Mouse (Mus musculus): ENCODE results near the gene Prop1.

The Prop1 gene

GRCm38 (mm10) chr11:50953665-50954064 is at the start of gene Prop1:
Gene Prop1 (minus strand): TSS chr11:50953765.
- no peak for DNase-seq (ENCODE audit: low read depth, low spot score)

GRCm38 (mm10) chr11:51003296-51003695 is 49.7 kb upstream of the Prop1 start, which contains the start of gene Olfr51:
Gene Olfr51 (plus strand): TSS chr11:51003596.
- DNase-seq (ENCODE audit: low read depth, low spot score): no peak

- DNase-seq (ENCODE audit: low read depth, low spot score): no peak
These were observed 28.1 kb upstream of the Prop1 start, which contains the start of gene Olfr1377 for GRCm38 (mm10) chr11:50981667-50982066. Gene Olfr1377 (plus strand): TSS chr11:50981967.

GRCm38 (mm10) chr11:50977216-50977615 is 23.7 kb upstream of the Prop1 start:
- DNase-seq (ENCODE audit: low read depth, low spot score): no peak

DNA sequence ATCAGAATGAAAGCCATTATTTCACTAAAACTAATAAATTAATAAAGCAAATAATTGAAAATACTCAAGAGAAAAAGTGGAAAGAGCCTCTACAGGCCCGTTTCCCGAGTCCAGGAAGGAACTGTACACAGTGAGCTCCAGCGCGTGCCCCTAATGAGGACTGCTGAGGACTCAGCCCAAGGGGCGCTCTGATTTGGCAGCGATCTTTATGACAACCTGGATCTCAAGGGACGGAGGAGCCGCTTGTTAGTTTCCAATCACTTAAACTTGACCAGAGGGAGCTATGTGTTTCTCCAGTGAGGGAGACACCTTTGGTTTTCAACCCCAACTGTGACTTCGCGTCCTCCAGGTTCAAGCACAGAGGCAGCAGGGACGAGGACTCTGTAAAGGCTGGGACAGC is 12.7 kb upstream of the Prop1 start, which contains the start of gene Olfr1378:
TSS of gene Olfr1378 (plus strand) at position 301 of the 400 bp plus-strand sequence.
- no peak for DNase-seq (ENCODE audit: low read depth, low spot score)

DNA sequence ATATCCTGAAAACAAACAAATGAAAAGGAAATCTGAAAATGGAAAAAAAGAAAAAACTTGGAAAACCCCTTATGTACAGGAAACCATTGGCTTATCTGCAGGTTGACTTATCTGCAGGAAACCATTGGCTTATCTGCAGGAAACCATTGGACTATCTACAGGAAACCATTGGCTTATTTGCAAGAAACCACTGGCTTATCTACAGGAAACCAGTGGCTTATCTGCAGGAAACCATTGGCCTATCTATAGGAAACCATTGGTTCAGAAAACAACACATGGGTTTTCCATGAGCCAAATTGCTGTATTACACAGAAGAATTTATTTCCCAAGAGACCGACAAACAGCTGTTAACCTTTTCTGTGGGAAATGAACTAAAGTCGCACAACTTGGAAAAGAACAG is 11.3 kb upstream of the Prop1 start:
- DNase-seq (ENCODE audit: low read depth, low spot score): no peak

DNA sequence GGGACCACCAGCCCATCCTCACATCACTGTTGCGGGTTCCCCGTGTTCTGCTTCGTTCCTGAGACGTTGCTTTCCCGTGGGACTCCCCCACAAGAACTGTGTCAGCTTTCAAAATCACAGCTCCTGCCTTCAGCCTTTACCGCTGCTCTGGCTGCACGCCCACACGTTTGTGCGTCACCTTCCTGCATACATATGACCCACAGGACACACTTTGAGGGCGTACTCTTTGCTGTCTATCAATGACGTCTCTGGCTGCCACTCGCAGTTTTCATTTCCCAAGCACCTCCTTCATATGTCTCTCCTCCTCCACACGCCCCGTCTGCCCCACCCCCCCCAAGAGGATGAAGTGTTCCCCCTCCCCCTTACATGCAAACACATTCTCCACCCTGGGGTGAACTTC is 1.3 kb downstream of the Prop1 start:
- DNase-seq (ENCODE audit: low read depth, low spot score): no peak

GRCm38 (mm10) chr11:50943506-50943905 is 10.1 kb downstream of the Prop1 start, which contains the start of gene 4933414I15Rik:
Gene 4933414I15Rik (minus strand): TSS chr11:50943765.
- DNase-seq (ENCODE audit: low read depth, low spot score): no peak

DNA sequence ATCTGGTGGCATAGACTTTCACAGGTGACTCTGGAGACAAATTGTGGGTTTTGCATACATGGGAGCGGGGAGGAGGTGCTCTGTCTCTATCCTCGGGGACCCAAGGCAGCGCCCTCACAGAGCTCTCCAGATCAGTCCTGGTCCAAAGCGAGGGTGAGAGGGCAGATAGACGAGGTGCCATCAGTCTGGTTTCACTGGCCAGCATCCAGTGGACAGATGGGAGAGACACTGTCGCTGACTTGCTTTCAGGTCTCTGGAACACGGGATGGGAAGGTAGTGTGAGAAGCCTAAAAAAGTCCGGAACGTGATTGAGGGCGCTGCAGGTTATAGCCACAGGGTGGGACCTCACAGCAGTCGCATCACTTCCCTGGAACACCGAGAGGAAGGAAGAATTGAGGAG is 11.2 kb downstream of the Prop1 start:
- no peak for DNase-seq (ENCODE audit: low read depth, low spot score)

DNA sequence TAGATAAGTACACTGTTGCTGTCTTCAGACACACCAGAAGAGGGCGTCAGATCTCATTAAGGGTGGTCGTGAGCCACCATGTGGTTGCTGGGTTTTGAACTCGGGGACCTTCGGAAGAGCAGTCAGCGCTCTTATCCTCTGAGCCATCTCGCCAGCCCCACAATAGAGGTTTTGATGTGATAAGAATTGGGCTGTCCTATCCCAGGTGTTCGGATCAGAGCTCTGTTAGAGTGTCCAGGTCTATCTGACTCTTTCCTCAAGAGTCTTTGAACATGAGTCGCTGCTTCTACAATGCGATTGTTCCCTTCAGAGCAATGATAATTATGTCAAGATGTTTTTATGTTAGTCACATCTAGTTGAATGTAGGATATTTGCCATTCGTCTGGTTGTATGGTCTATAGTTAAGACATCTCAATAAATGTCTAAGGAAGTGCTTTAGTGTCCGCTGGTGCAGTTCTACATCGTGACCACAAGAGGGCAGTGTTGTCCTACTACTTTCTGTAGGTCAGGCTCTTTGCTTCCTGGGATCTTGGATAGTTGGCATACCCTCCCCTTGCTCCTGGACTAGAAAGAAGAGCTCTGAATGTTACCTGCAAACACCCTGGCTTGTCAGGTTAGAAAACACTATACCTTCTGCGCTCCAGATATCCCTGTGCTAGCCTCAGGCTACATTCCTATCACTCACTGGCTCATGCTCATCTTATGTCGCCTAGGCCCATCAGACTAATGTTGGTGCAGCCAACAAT is 13.8 kb downstream of the Prop1 start:
- DNase-seq (ENCODE audit: low read depth, low spot score): no peak

DNA sequence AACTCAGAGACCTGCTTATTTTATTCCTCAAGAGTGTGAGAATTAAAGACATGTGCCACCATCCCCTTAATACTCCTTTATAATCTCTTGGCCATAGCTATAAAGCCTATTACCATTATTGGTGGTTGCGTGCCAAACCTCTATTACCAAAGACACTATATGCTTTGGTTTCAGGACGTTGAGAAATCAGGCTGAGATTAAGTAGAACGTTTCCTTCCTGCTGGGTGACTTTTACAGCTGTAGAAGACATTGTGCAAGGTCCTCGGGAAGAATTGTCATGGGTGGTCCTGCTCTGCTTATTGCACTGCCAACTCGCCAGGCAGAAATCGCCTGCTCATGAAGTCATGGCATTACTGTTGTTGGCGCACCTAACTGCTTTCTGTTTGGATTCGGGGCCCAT is 15.1 kb downstream of the Prop1 start:
- DNase-seq (ENCODE audit: low read depth, low spot score): no peak

- no peak for DNase-seq (ENCODE audit: low read depth, low spot score)
These were observed 21.5 kb downstream of the Prop1 start for GRCm38 (mm10) chr11:50932040-50932439.

GRCm38 (mm10) chr11:50931451-50931866 is 22.1 kb downstream of the Prop1 start, which contains the start of gene Zfp354b:
Gene Zfp354b (minus strand): TSS chr11:50931633.
- no peak for DNase-seq (ENCODE audit: low read depth, low spot score)

- DNase-seq (ENCODE audit: low read depth, low spot score): no peak
These were observed 22.5 kb downstream of the Prop1 start for GRCm38 (mm10) chr11:50931021-50931420.

DNA sequence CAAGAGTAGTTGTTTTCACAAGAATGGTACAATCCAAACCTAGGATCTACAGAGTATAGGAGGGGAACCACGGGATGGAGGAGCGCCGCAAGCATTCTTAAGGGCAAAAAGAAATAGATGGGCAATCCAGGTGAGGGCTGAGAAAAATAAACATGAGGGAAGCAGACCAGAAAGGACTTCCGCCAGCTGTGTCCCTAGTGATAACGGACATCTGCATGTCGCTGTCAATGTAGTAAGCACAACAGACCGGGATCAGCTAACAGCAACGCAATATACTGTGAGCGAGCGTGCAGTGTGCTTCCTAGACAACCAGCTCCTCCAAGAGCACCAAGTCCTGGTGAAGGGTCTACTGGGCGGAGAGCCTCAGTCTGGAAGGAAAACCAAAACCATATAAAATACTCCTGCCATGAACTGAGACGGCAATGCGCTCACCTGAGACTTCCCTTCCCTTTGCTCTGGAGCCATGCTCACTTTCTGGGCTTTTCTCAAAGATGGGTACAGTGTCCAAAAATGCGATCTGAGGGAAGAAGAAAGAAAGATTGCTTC is 23.0 kb downstream of the Prop1 start:
- DNase-seq (ENCODE audit: low read depth, low spot score): no peak

GRCm38 (mm10) chr11:50915671-50916320 is 37.8 kb downstream of the Prop1 start, which contains the start of gene Zfp2:
Gene Zfp2 (minus strand): TSS chr11:50916165.
- no peak for DNase-seq (ENCODE audit: low read depth, low spot score)

- no peak for DNase-seq (ENCODE audit: low read depth, low spot score)
These were observed 39.1 kb downstream of the Prop1 start for GRCm38 (mm10) chr11:50914461-50914860.

DNA sequence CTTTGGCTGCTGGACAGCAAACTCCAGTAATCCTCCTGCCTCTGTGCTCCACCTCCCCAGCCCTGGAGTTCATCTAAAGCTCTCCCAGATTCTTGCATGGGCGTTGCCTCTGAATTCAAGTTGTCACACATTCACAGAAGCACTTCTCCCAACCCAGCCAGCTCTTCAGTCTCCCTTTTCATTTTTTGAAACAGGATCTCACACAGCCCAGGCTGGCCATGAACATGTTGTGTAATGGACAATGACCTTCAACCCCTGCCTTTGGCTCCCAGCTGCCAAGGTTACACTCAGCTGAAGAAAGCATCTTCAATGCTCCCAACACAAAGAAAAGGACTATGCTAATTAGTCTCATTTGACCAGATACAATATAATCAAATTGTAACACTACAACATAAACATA is 40.3 kb downstream of the Prop1 start:
- no peak for DNase-seq (ENCODE audit: low read depth, low spot score)

DNA sequence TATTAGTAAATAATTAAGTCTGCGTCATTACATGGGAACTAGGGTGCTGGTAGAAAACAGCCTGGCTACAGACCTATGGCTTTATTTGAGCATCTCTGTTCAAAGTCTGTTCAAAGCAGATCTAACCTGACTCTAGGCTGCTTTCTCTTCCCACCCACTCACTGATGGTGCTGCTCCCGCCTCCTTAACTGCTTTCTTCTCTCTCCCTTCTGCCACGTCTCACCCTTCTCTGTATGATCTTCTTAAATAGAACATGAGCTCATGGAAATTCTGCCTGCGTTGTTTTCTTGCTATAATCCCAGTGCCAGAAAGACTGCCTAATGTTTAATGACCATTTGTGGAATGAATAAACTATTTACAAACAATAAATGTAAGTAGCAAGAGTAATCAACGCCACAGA is 45.4 kb downstream of the Prop1 start:
- no peak for DNase-seq (ENCODE audit: low read depth, low spot score)
